8 mouse cellular contexts compared by ENCODE assay signal in genomic region chr6:125604463-125605191, GRCm38 (mm10). TPM values are rescaled to one million over a fixed set of nuclear protein-coding genes. Genes with fewer than 3 reads are reported as not detected.
A peak's percentile ranks its signal among the peaks of the same experiment; 100 is the strongest.
DNase-seq lines count a peak whose midpoint lies in the region; ATAC-seq and TF ChIP-seq lines count a peak whose summit lies in the region.

No protein-coding gene starts in this region.

- TF ChIP-seq POLR2A in brain, embryonic 14.5 days (IDR thresholded peaks at IDR 0.05; ENCODE audit: borderline replicate concordance, extremely low read depth, insufficient read depth, insufficient read length, poor library complexity, severe bottlenecking): no peak

- peak; percentile 85 for DNase-seq in MN1 (ENCODE audit: low spot score)
- peak; percentile 88 for DNase-seq in brain, embryonic 14.5 days (ENCODE audit: low read depth)
- peak; percentile 85 to 91 for DNase-seq in heart, postnatal 10 days
- DNase-seq in kidney, postnatal 36 days: peak; percentile 81 to 83
- DNase-seq in lung, adult 18-20 months: peak; percentile 67 to 75
- DNase-seq in ovary, postnatal 14 days (ENCODE audit: low spot score): peak; percentile 75
- peak; percentile 66 to 67 for DNase-seq in urinary bladder, postnatal 36 days (ENCODE audit: low spot score in 2 of 2)

- intact Hi-C loops in heart, postnatal 10 days (cut with DNase I): loop anchor here (5.0 kb wide), 3 partner anchors 92 to 387 kb away; partner anchors contain the start of gene Vamp1

- TF ChIP-seq CTCF in brain, embryonic 14.5 days (IDR thresholded peaks at IDR 0.05; ENCODE audit: borderline replicate concordance, extremely low read depth, insufficient read depth, insufficient read length): peak; percentile 89

- peak; percentile 66 for ATAC-seq in erythroblast, adult 5-6 weeks (replicated peaks; ENCODE audit: low FRiP score, poor library complexity, severe bottlenecking)

RNA-seq across cellular contexts. Expression of gene Vwf, which starts 58.1 kb away (rescaled TPM):
- polyA plus RNA-seq in brain, embryonic 14.5 days (2012; rRNA removed): 5.8 and 18.9 TPM in 2 replicates
- 16.1 and 16.7 TPM in 2 replicates for total RNA-seq in erythroblast, adult 5-6 weeks (2015; ENCODE audit: low replicate concordance)
- total RNA-seq in erythroblast, adult 5-6 weeks (2017; ENCODE audit: low replicate concordance): 20.7 and 26.9 TPM in 2 replicates
- total RNA-seq in heart, postnatal 10 days (2021): 10 to 100 TPM; 77.4 to 85.2 TPM

Comparison
In these comparisons a context has a peak if more than half of its experiments do, and no peak if none do; other contexts are left out.
1. Peak in every context shown above with its lines: DNase-seq and ATAC-seq.